In the genomic region with DNA sequence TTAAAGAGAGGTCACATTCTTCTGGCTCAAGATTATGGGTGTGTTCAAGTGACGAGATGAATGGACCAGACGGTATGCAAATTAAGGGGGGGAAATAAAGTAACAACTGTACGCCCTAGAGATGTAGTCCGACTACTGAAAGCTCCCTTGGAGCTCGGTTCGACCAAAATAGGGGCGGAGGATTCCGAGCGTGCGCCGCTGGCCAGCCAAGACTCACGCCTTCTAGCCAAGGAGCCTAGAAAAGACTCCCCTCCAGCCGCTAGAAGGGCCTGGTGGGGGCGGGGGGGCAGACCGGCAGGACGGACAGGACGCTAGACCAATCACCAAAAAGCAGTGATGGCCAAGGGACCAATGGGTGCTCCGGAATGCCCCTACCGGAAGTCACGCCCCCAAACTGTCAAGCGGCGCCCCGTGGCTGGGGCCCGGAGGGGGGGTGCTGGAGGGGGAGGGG, we compare ENCODE assay signal across 8 mouse cellular contexts. TPM values are rescaled to one million over a fixed set of nuclear protein-coding genes. Genes with fewer than 3 reads are reported as not detected.
DNase-seq lines count a peak whose midpoint lies in the region; ATAC-seq and TF ChIP-seq lines count a peak whose summit lies in the region.

A gene (plus strand): TSS at position 440 of the 451 bp plus-strand sequence.

- ATAC-seq in forebrain, embryonic 12.5 days (ENCODE audit: low FRiP score): peak; percentile 97
- ATAC-seq in heart, postnatal 0 days (ENCODE audit: insufficient read depth, low read depth): peak; percentile 96
- ATAC-seq in liver, embryonic 15.5 days (ENCODE audit: insufficient read depth): peak; percentile 96
- peak; percentile 97 for ATAC-seq in neural tube, embryonic 11.5 days (ENCODE audit: insufficient read depth, low FRiP score, low TSS enrichment)
- ATAC-seq in stomach, postnatal 0 days (ENCODE audit: low FRiP score, low TSS enrichment): peak; percentile 97

- H3K4me1 ChIP-seq in ES-Bruce4 (ENCODE audit: control insufficient read depth, insufficient read depth, low read length): no peaks in the 10 kb centered on the region
- peaks cover 22% of the 10 kb centered on the region for H3K4me1 ChIP-seq in forebrain, embryonic 12.5 days
- H3K4me1 ChIP-seq in heart, postnatal 0 days (ENCODE audit: control insufficient read depth, insufficient read depth): peaks cover 20% of the 10 kb centered on the region
- H3K4me1 ChIP-seq in liver, embryonic 15.5 days (replicated peaks): peaks cover 31% of the 10 kb centered on the region
- H3K4me1 ChIP-seq in neural tube, embryonic 11.5 days (ENCODE audit: control insufficient read depth, insufficient read depth, low read length): peaks cover 13% of the 10 kb centered on the region; the same call in 1 of the 2 replicates
- H3K4me1 ChIP-seq in stomach, postnatal 0 days (replicated peaks; ENCODE audit: control insufficient read depth, insufficient read depth): peaks cover 6% of the 10 kb centered on the region

- H3K9me3 ChIP-seq in ES-Bruce4 (replicated peaks; ENCODE audit: control insufficient read depth, insufficient read depth, low read length, poor library complexity, severe bottlenecking): no peaks in the 10 kb centered on the region
- no peaks in the 10 kb centered on the region for H3K9me3 ChIP-seq in forebrain, embryonic 12.5 days
- H3K9me3 ChIP-seq in heart, postnatal 0 days (replicated peaks; ENCODE audit: control insufficient read depth, low read length): no peaks in the 10 kb centered on the region
- H3K9me3 ChIP-seq in liver, embryonic 15.5 days (replicated peaks): no peaks in the 10 kb centered on the region
- H3K9me3 ChIP-seq in neural tube, embryonic 11.5 days (ENCODE audit: control insufficient read depth, low read length): no peaks in the 10 kb centered on the region
- H3K9me3 ChIP-seq in stomach, postnatal 0 days (ENCODE audit: control insufficient read depth, low read length): no peaks in the 10 kb centered on the region

- H3K36me3 ChIP-seq in ES-Bruce4 (ENCODE audit: control insufficient read depth, insufficient read depth, low read length, poor library complexity, severe bottlenecking): peaks cover 14% of the 10 kb centered on the region
- H3K36me3 ChIP-seq in forebrain, embryonic 12.5 days (replicated peaks): peaks cover 24% of the 10 kb centered on the region
- peaks cover 33% of the 10 kb centered on the region for H3K36me3 ChIP-seq in heart, postnatal 0 days (replicated peaks; ENCODE audit: control insufficient read depth, insufficient read depth, low read length)
- H3K36me3 ChIP-seq in liver, embryonic 15.5 days (replicated peaks): peaks cover 26% of the 10 kb centered on the region
- H3K36me3 ChIP-seq in neural tube, embryonic 11.5 days (ENCODE audit: control insufficient read depth, insufficient read depth, low read length): peaks cover 2% of the 10 kb centered on the region; the same call in 1 of the 2 replicates
- H3K36me3 ChIP-seq in stomach, postnatal 0 days (ENCODE audit: control insufficient read depth, insufficient read depth, low read length): peaks cover 2% of the 10 kb centered on the region; the same call in 1 of the 2 replicates

- H3K27me3 ChIP-seq in ES-Bruce4 (ENCODE audit: control insufficient read depth, insufficient read depth, low read length, poor library complexity, severe bottlenecking): no peaks in the 10 kb centered on the region
- H3K27me3 ChIP-seq in forebrain, embryonic 12.5 days: no peaks in the 10 kb centered on the region
- H3K27me3 ChIP-seq in heart, postnatal 0 days (ENCODE audit: control insufficient read depth, insufficient read depth, low read length): no peaks in the 10 kb centered on the region
- no peaks in the 10 kb centered on the region for H3K27me3 ChIP-seq in liver, embryonic 15.5 days
- no peaks in the 10 kb centered on the region for H3K27me3 ChIP-seq in neural tube, embryonic 11.5 days (ENCODE audit: control insufficient read depth, insufficient read depth, low read length)
- H3K27me3 ChIP-seq in stomach, postnatal 0 days (ENCODE audit: control insufficient read depth, insufficient read depth, low read length): no peaks in the 10 kb centered on the region

- DNase-seq in c-Kit-positive CD71-positive TER-119-positive erythroid progenitor cells, embryonic 14.5 days (ENCODE audit: low spot score): peak; percentile 93
- DNase-seq in heart, postnatal 0 days (ENCODE audit: low spot score): peak; percentile 93
- peak; percentile 94 to 97 for DNase-seq in kidney, postnatal 4 days
- DNase-seq in neural tube, embryonic 11.5 days (ENCODE audit: low spot score): peak; percentile 93
- peak; percentile 94 for DNase-seq in stomach, postnatal 0 days (ENCODE audit: low spot score)

- WGBS in forebrain, embryonic 12.5 days: under 1% methylated on average over 24 of the region's 24 CpGs
- WGBS in heart, postnatal 0 days: under 1% methylated on average over 23 of the region's 24 CpGs
- 0% methylated on average over 24 of the region's 24 CpGs for WGBS in liver, embryonic 15.5 days (ENCODE audit: insufficient replicate concordance)
- under 1% methylated on average over 24 of the region's 24 CpGs for WGBS in neural tube, embryonic 11.5 days
- 0% methylated on average over 17 of the region's 24 CpGs for WGBS in stomach, postnatal 0 days

- no peak for TF ChIP-seq CTCF in ES-Bruce4 (IDR thresholded peaks at IDR 0.05; ENCODE audit: low read depth, low read length)
- no peak for TF ChIP-seq CTCF in heart, postnatal 0 days (IDR thresholded peaks at IDR 0.05; ENCODE audit: low read depth)
- no peak for TF ChIP-seq CTCF in stomach, postnatal 0 days (IDR thresholded peaks at IDR 0.05; ENCODE audit: low read depth)

- H3K4me3 ChIP-seq in ES-Bruce4 (ENCODE audit: low read depth, low read length): peak within 1 kb of the TSS; percentile 78
- H3K4me3 ChIP-seq in forebrain, embryonic 12.5 days (replicated peaks): peak within 1 kb of the TSS; percentile 95
- peak within 1 kb of the TSS; percentile 73 for H3K4me3 ChIP-seq in heart, postnatal 0 days (ENCODE audit: low read depth, low read length)
- H3K4me3 ChIP-seq in liver, embryonic 15.5 days (replicated peaks): peak within 1 kb of the TSS; percentile 95
- H3K4me3 ChIP-seq in neural tube, embryonic 11.5 days (ENCODE audit: low read depth, low read length): peak within 1 kb of the TSS; percentile 92
- peak within 1 kb of the TSS; percentile 97 for H3K4me3 ChIP-seq in stomach, postnatal 0 days (ENCODE audit: low read depth, low read length)

- H3K4me2 ChIP-seq in forebrain, embryonic 12.5 days: peak within 1 kb of the TSS; percentile 68
- peak within 1 kb of the TSS; percentile 74 for H3K4me2 ChIP-seq in heart, postnatal 0 days (ENCODE audit: low read depth, low read length)
- H3K4me2 ChIP-seq in liver, embryonic 15.5 days: peak within 1 kb of the TSS; percentile 67
- H3K4me2 ChIP-seq in neural tube, embryonic 11.5 days (ENCODE audit: low read depth): peak within 1 kb of the TSS; percentile 64
- peak within 1 kb of the TSS; percentile 57 for H3K4me2 ChIP-seq in stomach, postnatal 0 days (replicated peaks; ENCODE audit: low read depth)

- no peak for TF ChIP-seq EP300 in ES-Bruce4 (IDR thresholded peaks at IDR 0.05; ENCODE audit: insufficient read depth, low read depth, low read length)
- TF ChIP-seq EP300 in heart, postnatal 0 days (IDR thresholded peaks at IDR 0.05; ENCODE audit: low read depth): peak; percentile 79
- peak; percentile 86 for TF ChIP-seq EP300 in stomach, postnatal 0 days (optimal IDR thresholded peaks at IDR 0.05)

- H3K9ac ChIP-seq in ES-Bruce4 (ENCODE audit: low read depth, poor library complexity, severe bottlenecking): peak within 1 kb of the TSS; percentile 48
- H3K9ac ChIP-seq in forebrain, embryonic 12.5 days: peak within 1 kb of the TSS; percentile 90
- H3K9ac ChIP-seq in heart, postnatal 0 days (replicated peaks; ENCODE audit: low read depth, low read length): peak within 1 kb of the TSS; percentile 75
- peak within 1 kb of the TSS; percentile 90 for H3K9ac ChIP-seq in liver, embryonic 15.5 days
- peak within 1 kb of the TSS; percentile 96 for H3K9ac ChIP-seq in neural tube, embryonic 11.5 days (ENCODE audit: low read length)
- H3K9ac ChIP-seq in stomach, postnatal 0 days (ENCODE audit: low read length): peak within 1 kb of the TSS; percentile 94

- peak within 1 kb of the TSS; percentile 30; the same call in 1 of the 2 replicates for H3K27ac ChIP-seq in ES-Bruce4 (ENCODE audit: insufficient read depth, low read length)
- H3K27ac ChIP-seq in forebrain, embryonic 12.5 days: peak within 1 kb of the TSS; percentile 97
- peak within 1 kb of the TSS; percentile 93 for H3K27ac ChIP-seq in heart, postnatal 0 days (ENCODE audit: low read depth)
- H3K27ac ChIP-seq in liver, embryonic 15.5 days (replicated peaks): peak within 1 kb of the TSS; percentile 93
- H3K27ac ChIP-seq in neural tube, embryonic 11.5 days (ENCODE audit: low read depth, low read length): peak within 1 kb of the TSS; percentile 92
- peak within 1 kb of the TSS; percentile 99 for H3K27ac ChIP-seq in stomach, postnatal 0 days (replicated peaks)

- no peak for TF ChIP-seq POLR2A in ES-Bruce4 (IDR thresholded peaks at IDR 0.05; ENCODE audit: insufficient read depth, low read length)

RNA-seq across cellular contexts. Expression of the gene that starts here (rescaled TPM):
- 3.7 and 4.2 TPM in 2 replicates for polyA plus RNA-seq in ES-Bruce4 (2011; ENCODE audit: insufficient read depth, insufficient read length, low read depth, missing spikeins)
- polyA plus RNA-seq in forebrain, embryonic 12.5 days (2016; fragmentation: Nextera tagmentation; extraction: Ambion mirVana): 41.5 and 41.9 TPM in 2 replicates
- 59.6 and 63.1 TPM in 2 replicates for total RNA-seq in heart, postnatal 0 days (2014; rRNA removed; ENCODE audit: low replicate concordance)
- 42.3 and 42.8 TPM in 2 replicates for polyA plus RNA-seq in heart, postnatal 0 days (2015; fragmentation: Nextera tagmentation; extraction: Ambion mirVana)
- 13.7 and 16.0 TPM in 2 replicates for polyA plus RNA-seq in liver, embryonic 15.5 days (2015; fragmentation: Nextera tagmentation; extraction: Ambion mirVana)
- 40.6 and 44.5 TPM in 2 replicates for polyA plus RNA-seq in neural tube, embryonic 11.5 days (2014; fragmentation: Nextera tagmentation; extraction: Ambion mirVana)
- polyA plus RNA-seq in stomach, postnatal 0 days (2015; fragmentation: Nextera tagmentation; extraction: Ambion mirVana): 21.9 and 23.4 TPM in 2 replicates

Comparison
In these comparisons a context has a peak if more than half of its experiments do, and no peak if none do; other contexts are left out.
1. Peak in every context shown above with its lines: DNase-seq, ATAC-seq, H3K4me3 ChIP-seq and H3K27ac ChIP-seq.
2. H3K27ac ChIP-seq: peak in every context shown above with its lines; median percentile 99 in stomach, postnatal 0 days; 97 in forebrain, embryonic 12.5 days; 93 in heart, postnatal 0 days; 93 in liver, embryonic 15.5 days; 92 in neural tube, embryonic 11.5 days; 30 in ES-Bruce4.